Mouse (Mus musculus) right cerebral cortex, adult 2 months (tissue): Measurements from ENCODE around the gene Zfp326.
"Not testable (repeated sequence)": the region's sequence is repeated elsewhere in the genome, so short reads cannot be mapped to it uniquely, and the experiment has no call there.

Experiments
- DNase-seq, 2 experiments: peaks; one replicate each; pipeline ENCODE4 v3.0.0; 2021 to 2022; ENCODE audit warnings: low spot score in 2 of 2

The Zfp326 gene

GRCm38 (mm10) chr5:105876068-105876924 lies at the start of gene Zfp326:
Gene Zfp326 (plus strand): TSS chr5:105876565.
- peak; percentile 79 to 82 for DNase-seq

- no peak for DNase-seq
These were observed 49.4 kb upstream of the Zfp326 start for GRCm38 (mm10) chr5:105826916-105827510.

- no peak for DNase-seq
These were observed 48.3 kb upstream of the Zfp326 start for GRCm38 (mm10) chr5:105828050-105828449.

GRCm38 (mm10) chr5:105829008-105829586 lies 47.3 kb upstream of the Zfp326 start:
- no peak for DNase-seq

- no peak for DNase-seq
These were observed 44.2 kb upstream of the Zfp326 start for GRCm38 (mm10) chr5:105832140-105832539.

GRCm38 (mm10) chr5:105833923-105834322 lies 42.4 kb upstream of the Zfp326 start:
- DNase-seq: no peak

GRCm38 (mm10) chr5:105836006-105836405 lies 40.4 kb upstream of the Zfp326 start:
- DNase-seq: no peak

GRCm38 (mm10) chr5:105839740-105840310 lies 36.5 kb upstream of the Zfp326 start:
- no peak for DNase-seq

- no peak for DNase-seq
These were observed 32.2 kb upstream of the Zfp326 start for GRCm38 (mm10) chr5:105844044-105844753.

GRCm38 (mm10) chr5:105845041-105845440 lies 31.3 kb upstream of the Zfp326 start:
- no peak for DNase-seq

GRCm38 (mm10) chr5:105847726-105848125 lies 28.6 kb upstream of the Zfp326 start:
- DNase-seq: no peak

GRCm38 (mm10) chr5:105849222-105849621 lies 27.1 kb upstream of the Zfp326 start:
- DNase-seq: no peak

GRCm38 (mm10) chr5:105849643-105850042 lies 26.7 kb upstream of the Zfp326 start:
- DNase-seq: no peak

- DNase-seq: no peak
These were observed 23.1 kb upstream of the Zfp326 start for GRCm38 (mm10) chr5:105853271-105853670.

GRCm38 (mm10) chr5:105857486-105857885 lies 18.9 kb upstream of the Zfp326 start:
- DNase-seq: no peak

- DNase-seq: no peak
These were observed 17.3 kb upstream of the Zfp326 start for GRCm38 (mm10) chr5:105858754-105859694.

- no peak for DNase-seq
These were observed 16.5 kb upstream of the Zfp326 start for GRCm38 (mm10) chr5:105859716-105860460.

GRCm38 (mm10) chr5:105860461-105860835 lies 15.9 kb upstream of the Zfp326 start:
- no peak for DNase-seq

- no peak for DNase-seq
These were observed 14.7 kb upstream of the Zfp326 start for GRCm38 (mm10) chr5:105861616-105862015.

- not testable (repeated sequence) for DNase-seq
These were observed 11.2 kb upstream of the Zfp326 start for GRCm38 (mm10) chr5:105865110-105865628.
